Mouse (Mus musculus) cerebellum, adult 11 months (tissue): ENCODE data around the gene Pik3r1.
A peak's percentile ranks its signal among the peaks of the same experiment; 100 is the strongest.

ENCODE experiments used
- DNase-seq: peaks from one replicate; pipeline ENCODE4 v3.0.0; 2022

Gene Pik3r1

GRCm38 (mm10) chr13:101735364-101736120 lies 32.5 kb downstream of the Pik3r1 start:
- DNase-seq: no peak

- no peak for DNase-seq
These were observed 33.8 kb downstream of the Pik3r1 start for GRCm38 (mm10) chr13:101734227-101734626.

DNA sequence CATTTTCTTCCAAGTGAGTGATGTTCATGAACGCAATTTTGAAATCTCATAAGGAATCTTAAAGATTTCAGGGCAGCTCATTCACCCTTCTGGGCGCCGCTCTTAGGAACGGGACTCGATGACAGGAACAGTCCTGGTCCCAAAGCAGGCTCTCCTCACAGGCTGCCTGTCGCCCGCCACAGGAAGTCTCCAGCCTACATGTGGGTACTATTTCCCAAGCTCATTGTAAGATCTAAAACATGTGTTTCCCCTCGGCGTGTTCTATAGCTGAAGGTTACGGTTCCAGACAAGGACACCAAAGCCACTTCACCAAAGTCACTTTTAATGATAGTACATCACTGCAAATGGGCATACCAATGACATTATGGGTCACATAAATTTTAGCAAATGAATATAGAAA lies 35.3 kb downstream of the Pik3r1 start:
- no peak for DNase-seq

- DNase-seq: no peak
These were observed 36.2 kb downstream of the Pik3r1 start for GRCm38 (mm10) chr13:101731777-101732176.

GRCm38 (mm10) chr13:101730351-101730750 lies 37.7 kb downstream of the Pik3r1 start:
- no peak for DNase-seq

- no peak for DNase-seq
These were observed 38.6 kb downstream of the Pik3r1 start for GRCm38 (mm10) chr13:101729248-101730055.

GRCm38 (mm10) chr13:101728816-101729215 lies 39.2 kb downstream of the Pik3r1 start:
- DNase-seq: no peak

DNA sequence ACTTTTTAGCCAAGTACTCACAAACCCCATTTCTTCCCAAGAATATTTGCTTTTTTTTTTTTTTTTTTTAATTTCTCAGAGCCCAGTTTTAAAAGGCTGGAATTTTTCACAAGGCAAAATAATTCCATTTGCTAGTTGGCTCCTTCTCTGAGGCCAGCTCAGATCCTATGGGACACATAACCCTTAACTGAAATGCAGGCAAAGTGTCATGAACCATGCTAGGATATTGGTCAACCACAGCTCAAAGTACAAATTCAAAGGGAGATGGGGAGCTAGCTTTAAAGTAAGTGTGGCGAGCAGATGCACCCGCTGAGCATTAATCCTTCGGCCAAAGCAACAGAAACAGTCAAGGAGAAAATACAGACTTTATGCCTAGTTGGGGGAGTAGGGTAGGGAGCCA lies 39.7 kb downstream of the Pik3r1 start:
- DNase-seq: no peak

DNA sequence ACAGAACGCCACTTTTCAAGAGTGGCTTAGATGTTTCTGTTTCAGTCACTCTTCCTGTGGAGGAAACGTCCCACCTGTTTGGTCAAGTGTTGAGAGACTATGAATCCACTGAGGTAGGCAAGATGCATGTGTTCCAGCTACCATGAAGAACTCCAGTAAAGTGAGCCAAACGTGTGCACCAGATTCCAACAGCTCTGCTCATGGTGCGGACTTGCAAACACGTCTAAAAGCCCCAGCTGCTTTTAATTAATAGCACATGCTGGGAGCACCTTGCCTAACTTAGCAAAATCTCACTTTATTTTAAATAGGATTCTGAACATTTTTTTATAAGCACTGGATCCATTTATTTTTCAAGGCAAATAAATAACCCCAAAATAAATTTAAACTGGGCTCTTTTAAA lies 40.2 kb downstream of the Pik3r1 start:
- DNase-seq: no peak

DNA sequence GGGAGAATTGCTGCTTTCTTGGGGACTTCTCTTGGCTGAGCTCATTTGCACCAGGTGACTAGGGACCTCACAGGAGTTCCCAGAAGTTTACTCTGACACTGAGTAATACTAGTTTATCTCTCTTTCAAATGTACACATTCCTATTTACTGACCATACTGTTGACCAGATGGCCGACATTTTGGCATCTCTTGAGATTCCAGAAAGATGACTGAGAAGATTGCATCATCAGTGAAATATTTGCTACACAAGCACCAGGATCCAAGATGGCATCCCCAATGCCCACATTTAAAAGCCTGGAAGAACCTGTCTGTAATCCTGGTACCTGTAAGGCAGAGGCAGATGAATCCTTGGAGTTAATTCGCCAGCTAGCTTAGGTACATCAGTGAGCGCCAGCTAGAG lies 41.1 kb downstream of the Pik3r1 start:
- DNase-seq: no peak

DNA sequence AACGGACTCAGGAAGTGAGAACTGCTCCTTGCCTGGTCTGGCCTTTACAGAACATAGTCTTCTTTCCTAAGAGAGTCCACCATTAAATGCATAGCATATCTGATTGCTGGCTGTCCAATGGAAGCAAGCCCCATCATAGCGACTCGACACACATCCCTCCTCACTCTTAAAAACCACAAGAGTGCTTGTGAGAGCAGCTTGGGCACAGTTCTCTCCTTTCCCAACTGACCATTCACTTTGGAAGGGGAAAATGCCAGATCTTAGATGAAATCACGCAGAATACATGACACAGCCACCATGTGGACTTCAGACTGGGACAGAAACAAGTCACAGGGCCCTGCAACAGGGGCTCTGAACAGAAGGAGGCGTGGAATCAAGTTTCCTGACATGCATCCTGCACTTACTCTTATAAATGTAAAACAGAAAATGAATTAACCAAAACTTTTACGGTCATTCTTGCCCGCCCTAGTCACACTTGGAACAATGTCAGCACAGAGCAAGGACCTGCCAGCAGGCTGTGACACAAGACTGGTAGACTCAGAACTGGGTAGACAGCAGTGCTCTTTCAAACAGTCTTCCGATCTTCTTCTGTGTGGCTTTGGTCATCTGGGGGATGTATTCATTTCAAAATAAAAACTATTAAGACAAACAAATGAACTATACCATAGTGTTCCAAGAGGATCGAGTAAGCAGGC lies 46.0 kb downstream of the Pik3r1 start:
- no peak for DNase-seq

DNA sequence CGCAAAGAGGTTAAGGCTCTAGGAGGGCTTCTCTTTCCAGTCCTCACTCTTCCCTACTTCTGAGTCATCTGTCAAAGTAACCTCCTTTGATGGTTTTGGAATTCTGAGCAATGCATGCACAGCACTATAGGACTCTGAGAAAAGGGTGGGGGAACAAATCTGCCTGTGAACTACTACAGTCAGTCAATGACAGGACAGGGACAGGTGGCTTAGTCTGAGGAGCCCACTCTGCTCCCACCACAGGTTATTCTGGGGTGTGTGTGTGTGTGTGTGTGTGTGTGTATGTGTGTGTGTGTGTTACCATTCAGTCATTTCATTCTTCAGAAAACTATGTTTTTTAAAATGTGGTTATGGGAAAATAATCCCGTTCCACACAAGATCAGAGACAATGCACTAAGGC lies 46.9 kb downstream of the Pik3r1 start:
- DNase-seq: no peak

DNA sequence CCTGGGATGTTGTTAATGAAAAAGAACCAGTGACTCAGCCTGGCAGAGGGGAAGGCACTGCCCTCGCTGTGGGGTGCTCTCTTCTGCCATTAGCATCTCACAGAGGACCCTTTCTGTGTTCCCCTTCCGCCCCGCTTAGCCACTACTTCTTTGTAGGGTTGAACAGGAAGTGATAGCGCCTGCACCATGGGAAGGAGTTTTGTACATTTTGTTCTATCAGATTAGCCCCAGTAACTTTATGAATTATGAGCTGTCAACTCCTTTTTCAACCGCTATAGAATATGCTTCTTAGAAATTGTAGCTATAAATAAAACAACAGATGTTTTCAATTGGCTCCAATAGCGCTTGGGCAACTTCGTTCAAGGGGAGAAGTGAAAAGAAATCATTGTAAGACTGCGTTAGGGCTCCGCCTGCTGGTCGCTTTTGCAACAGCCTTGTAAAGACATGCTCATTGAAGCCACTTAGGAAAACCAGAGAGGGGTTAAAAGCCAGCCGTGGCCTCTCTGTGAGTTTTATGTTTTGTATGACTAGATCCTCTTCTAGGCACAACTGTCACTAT lies 48.6 kb downstream of the Pik3r1 start:
- DNase-seq: peak; percentile 54

GRCm38 (mm10) chr13:101718744-101719143 lies 49.3 kb downstream of the Pik3r1 start:
- DNase-seq: no peak

- no peak for DNase-seq
These were observed 50.2 kb downstream of the Pik3r1 start for GRCm38 (mm10) chr13:101717836-101718235.

DNA sequence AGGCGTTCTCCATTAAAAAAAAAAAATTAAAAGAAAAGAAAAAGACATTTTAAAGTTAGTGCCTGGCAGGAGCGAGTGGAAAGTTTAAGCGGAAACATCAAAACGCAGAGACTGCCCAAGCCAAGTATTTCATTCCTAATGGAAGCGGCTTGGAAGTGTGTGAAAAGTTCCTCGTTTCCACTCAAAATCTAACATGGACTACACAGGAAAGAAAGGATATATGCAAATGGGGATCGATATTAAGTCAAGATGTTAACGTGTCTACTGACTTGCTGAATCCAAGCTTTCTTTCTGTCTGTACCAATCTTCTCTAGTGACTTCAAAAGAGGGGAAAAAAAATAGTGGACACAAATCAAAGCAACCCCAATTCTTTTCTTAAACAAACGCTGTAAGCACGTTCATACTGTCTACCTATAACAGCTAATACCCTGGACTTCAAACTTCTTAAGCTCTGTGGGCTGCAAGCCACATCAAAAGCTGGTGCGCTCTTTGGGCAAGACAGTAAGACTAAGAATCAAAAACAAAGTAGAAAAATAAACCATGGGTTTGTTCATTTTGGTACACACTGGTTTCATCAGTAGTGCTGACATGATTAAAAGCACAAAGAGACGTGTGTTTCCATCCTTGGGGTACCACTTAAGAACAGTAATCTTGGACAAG lies 54.5 kb downstream of the Pik3r1 start:
- DNase-seq: no peak

DNA sequence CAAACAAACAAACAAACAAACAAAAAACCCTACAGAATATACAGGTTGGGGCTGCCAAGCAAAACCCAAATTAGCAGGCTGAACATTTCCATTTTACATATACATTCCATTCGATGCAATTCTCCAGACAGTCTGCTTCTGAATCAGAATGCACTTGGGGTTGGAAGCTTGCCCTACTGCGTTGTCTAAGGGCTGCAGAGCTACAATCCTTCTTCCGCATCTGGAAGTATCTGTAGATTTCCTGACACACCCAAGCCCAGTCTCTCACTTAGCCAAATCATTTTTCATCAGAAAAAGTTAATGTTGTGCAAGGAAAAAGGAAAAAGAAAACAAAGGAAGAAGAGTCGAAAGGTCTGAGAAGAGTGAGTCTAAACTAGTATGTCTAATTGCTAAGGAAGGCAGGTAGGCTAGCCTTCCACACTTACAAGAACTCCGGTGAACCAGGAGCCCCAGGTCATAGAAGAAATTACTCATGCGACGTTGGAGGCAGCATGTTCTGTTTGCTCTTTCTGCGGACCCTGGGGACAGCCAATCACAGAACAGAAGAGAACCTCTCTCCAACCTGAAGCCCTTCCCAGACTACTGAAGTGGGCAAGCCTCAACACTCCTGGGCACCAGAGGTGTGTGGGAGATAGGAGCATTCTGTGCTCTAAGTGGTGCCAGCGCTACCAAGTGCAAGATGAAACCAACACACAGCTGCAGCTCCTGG lies 55.1 kb downstream of the Pik3r1 start:
- no peak for DNase-seq

GRCm38 (mm10) chr13:101712099-101712498 lies 55.9 kb downstream of the Pik3r1 start:
- no peak for DNase-seq

DNA sequence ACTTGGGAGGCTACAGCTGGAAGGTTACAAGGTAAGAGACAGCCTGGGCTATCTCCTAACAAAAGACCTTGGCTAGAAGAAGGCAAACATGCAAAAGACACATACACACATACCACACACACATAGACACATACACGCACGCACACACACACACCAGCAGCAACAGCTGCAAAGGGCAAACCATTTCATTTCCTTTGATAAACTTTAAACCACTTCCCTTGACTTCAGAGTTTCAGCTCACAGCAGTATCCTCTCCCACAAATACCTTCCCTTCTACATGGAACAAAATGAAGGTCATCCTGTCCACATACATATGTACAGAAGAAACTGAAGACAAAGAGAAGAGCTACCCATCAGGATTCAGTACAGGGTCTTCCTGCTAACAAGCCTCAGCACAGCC lies 56.7 kb downstream of the Pik3r1 start:
- no peak for DNase-seq

- no peak for DNase-seq
These were observed 58.2 kb downstream of the Pik3r1 start for GRCm38 (mm10) chr13:101709788-101710187.

- no peak for DNase-seq
These were observed 60.8 kb downstream of the Pik3r1 start for GRCm38 (mm10) chr13:101707226-101707625.

DNA sequence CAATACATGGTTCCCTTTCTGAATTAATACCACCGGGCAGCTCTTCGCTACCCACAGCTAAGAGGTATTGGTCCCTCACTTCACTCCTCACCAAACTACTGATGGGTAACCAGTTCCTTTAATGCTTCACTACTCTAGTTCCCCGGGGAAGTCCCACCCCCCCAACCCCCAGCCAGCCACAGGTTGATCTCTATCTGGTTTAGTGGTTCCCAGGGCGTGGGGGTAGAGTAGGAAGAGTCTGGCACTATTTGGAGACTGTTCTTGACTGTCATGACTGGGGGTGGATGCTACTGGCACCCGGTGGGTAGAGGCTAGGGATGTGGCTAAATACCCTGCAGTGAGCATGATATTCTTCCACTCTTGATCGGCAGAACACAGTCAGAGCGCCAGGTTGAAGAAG lies 61.6 kb downstream of the Pik3r1 start:
- DNase-seq: no peak
